Mouse (Mus musculus) hindbrain, embryonic 10.5 days (tissue): ENCODE measurements at regions not wholly inside any gene's neighbourhood (a gene's known extent, or its start where the extent isn't known, plus 50 kb on each side); places are given as distances from the start of the nearest gene placed in this dataset.

Source experiments
- DNase-seq: peaks from one replicate; pipeline ENCODE4 v3.0.0-alpha.2; 2017; ENCODE audit warnings: low spot score
- H3K27ac ChIP-seq: fragments of 300-500 bp; sonication (generic); 2 replicates; pipeline ENCODE4 v1.5.1; 2016; ENCODE audit warnings: mild to moderate bottlenecking, moderate library complexity
- H3K27me3 ChIP-seq: fragments of 300-500 bp; sonication (generic); 2 replicates; pipeline ENCODE4 v1.6.1; 2016; ENCODE audit warnings: mild to moderate bottlenecking; ENCODE audit not compliant: poor library complexity, insufficient read depth, severe bottlenecking
- H3K36me3 ChIP-seq: fragments of 300-500 bp; sonication (generic); 2 replicates; pipeline ENCODE4 v1.6.1; 2016; ENCODE audit warnings: mild to moderate bottlenecking, moderate library complexity
- H3K4me1 ChIP-seq: fragments of 300-500 bp; sonication (generic); replicated peaks from 2 replicates; pipeline ENCODE4 v1.6.1; 2016; ENCODE audit warnings: mild to moderate bottlenecking
- H3K4me3 ChIP-seq: fragments of 300-500 bp; sonication (generic); 2 replicates; pipeline ENCODE4 v1.5.1; 2016; ENCODE audit warnings: mild to moderate bottlenecking, moderate library complexity
- H3K9me3 ChIP-seq: fragments of 300-500 bp; sonication (generic); 2 replicates; pipeline ENCODE4 v1.6.1; 2016; ENCODE audit warnings: mild to moderate bottlenecking, moderate library complexity
- WGBS: fragments of 180-500 bp; shearing (Covaris S2); methylation state at CpG from one replicate; pipeline ENCODE4 v1.1.7; 2016; 5-methylcytosine and 5-hydroxymethylcytosine counted together

- no peaks in the 10 kb centered on the region for H3K9me3 ChIP-seq
- no peaks in the 10 kb centered on the region for H3K4me1 ChIP-seq
- no peaks in the 10 kb centered on the region for H3K27me3 ChIP-seq
- no peak for DNase-seq
- H3K27ac ChIP-seq, result no peak overlapping the region
- no peak overlapping the region for H3K4me3 ChIP-seq
- 85% methylated on average over 2 of the region's 2 CpGs for WGBS
- H3K36me3 ChIP-seq, result no peaks in the 10 kb centered on the region
These were observed 134.6 kb downstream of the Hao1 start for GRCm38 (mm10) chr2:134419581-134419980.

DNA sequence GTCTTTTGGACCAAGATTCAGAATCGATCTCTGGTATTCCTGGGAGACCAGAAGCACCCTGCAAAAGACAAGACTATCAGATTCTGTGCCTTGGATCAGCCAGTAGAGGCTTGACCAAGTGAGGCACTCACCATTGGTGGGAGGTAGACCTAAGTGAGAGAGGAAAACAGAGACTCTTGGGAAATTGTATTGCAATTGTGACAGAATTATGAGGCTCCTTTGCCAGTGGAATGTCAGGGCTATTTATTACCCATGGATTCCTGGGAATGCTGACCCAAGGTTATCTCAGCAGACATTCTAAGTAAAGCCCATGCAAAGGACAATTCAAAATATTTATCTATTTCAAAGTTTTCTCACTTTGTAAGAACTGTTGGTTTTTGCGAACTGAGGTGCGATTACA is 154.6 kb downstream of the Hao1 start:
- Histone ChIP-seq H3K9me3 (no peaks in the 10 kb centered on the region), H3K27me3 (no peaks in the 10 kb centered on the region), H3K4me3 (no peak overlapping the region), H3K4me1 (no peaks in the 10 kb centered on the region), H3K36me3 (no peaks in the 10 kb centered on the region), H3K27ac (no peak overlapping the region)
- DNase-seq, result no peak
- WGBS, result 94% methylated on average over 3 of the region's 3 CpGs

DNA sequence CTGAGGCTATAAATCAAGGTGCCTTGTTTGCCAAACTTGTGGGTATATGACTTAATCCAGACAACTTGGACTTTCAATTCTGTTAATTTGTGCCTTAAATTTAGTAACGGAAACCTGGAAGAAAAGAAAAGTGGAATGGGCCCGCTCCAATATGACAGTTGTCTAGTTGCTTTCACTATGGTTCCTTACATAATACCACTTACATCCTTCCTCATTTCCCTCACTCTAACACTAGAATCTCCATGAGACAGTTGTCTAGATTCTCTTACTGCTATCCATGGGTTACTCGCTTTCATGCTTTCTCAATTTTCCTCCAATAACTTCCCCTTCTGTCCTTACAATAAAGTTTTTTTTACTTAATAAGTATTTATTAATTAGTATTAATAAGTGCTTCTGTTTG is 160.7 kb downstream of the Hao1 start:
- Histone ChIP-seq H3K27me3 (no peaks in the 10 kb centered on the region), H3K36me3 (no peaks in the 10 kb centered on the region), H3K4me3 (no peak overlapping the region), H3K27ac (no peak overlapping the region), H3K9me3 (no peaks in the 10 kb centered on the region), H3K4me1 (no peaks in the 10 kb centered on the region)
- WGBS, result 90% methylated on average over 3 of the region's 3 CpGs
- DNase-seq, result no peak

- Histone ChIP-seq H3K36me3 (no peaks in the 10 kb centered on the region), H3K27me3 (no peaks in the 10 kb centered on the region), H3K4me3 (no peak overlapping the region), H3K9me3 (no peaks in the 10 kb centered on the region), H3K27ac (no peak overlapping the region), H3K4me1 (no peaks in the 10 kb centered on the region)
- 75% methylated on average over 2 of the region's 2 CpGs for WGBS
- no peak for DNase-seq
These were observed 179.1 kb downstream of the Hao1 start for GRCm38 (mm10) chr2:134375116-134375515.

DNA sequence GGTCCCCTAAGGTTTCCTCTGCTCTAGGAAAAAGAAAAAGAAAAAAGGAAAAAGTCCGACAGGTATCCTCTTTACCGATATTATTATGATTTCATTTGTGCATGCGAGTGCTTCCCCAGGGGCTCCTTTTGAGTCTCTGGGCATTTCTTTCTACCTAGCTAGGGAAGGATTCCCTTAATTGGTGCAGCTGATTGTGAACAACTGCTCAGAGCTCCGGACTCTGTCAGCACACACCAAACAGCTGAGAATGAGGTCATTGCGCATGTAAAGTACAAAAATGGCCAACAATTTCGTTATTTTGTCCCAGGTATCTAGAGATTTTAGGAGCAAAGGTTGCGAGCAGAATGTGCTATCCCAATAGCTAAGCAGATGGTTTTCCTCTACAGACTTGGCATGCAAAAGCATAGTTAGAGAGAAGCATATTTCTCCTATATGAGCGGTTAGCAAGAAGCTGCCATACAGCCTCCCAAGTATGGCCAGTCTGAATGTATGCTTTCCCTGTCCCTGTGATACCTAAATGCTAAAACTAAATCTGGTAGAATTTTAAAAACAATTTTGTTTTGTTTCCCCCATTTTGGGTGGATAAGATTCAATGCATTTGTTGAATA is 203.2 kb downstream of the Hao1 start:
- H3K27ac ChIP-seq, result no peak overlapping the region
- no peaks in the 10 kb centered on the region for H3K27me3 ChIP-seq
- H3K9me3 ChIP-seq, result no peaks in the 10 kb centered on the region
- H3K36me3 ChIP-seq, result no peaks in the 10 kb centered on the region
- 87% methylated on average over 8 of the region's 8 CpGs for WGBS
- H3K4me3 ChIP-seq, result no peak overlapping the region
- no peak for DNase-seq
- H3K4me1 ChIP-seq, result no peaks in the 10 kb centered on the region

GRCm38 (mm10) chr2:134350442-134350841 is 203.7 kb downstream of the Hao1 start:
- Histone ChIP-seq H3K27ac (no peak overlapping the region), H3K27me3 (no peaks in the 10 kb centered on the region), H3K4me3 (no peak overlapping the region), H3K36me3 (no peaks in the 10 kb centered on the region), H3K4me1 (no peaks in the 10 kb centered on the region), H3K9me3 (no peaks in the 10 kb centered on the region)
- 74% methylated on average over 2 of the region's 2 CpGs for WGBS
- no peak for DNase-seq

GRCm38 (mm10) chr2:134342515-134343140 is 211.5 kb downstream of the Hao1 start:
- Histone ChIP-seq H3K27me3 (no peaks in the 10 kb centered on the region), H3K4me3 (no peak overlapping the region), H3K9me3 (no peaks in the 10 kb centered on the region), H3K36me3 (no peaks in the 10 kb centered on the region), H3K27ac (no peak overlapping the region), H3K4me1 (no peaks in the 10 kb centered on the region)
- DNase-seq, result no peak
- 73% methylated on average over 6 of the region's 6 CpGs for WGBS

DNA sequence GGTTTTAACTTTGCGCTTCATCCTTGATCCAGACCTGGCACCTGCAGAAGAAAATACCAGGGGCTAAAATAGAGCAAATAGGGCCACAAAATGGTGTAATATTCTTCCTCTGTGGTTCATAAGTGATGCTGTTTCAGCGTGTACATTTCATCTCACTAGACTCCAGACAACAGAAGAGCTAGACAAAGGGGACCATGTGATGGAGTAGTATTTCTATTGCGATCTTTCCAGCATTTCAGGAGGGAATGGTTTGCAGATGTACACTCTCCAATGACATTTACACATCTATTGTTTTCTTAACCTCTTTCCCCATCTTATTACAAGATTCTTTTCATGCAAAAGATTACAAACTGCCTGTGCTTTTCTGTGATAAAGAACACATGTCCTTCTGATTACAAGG is 246.1 kb downstream of the Hao1 start:
- H3K4me3 ChIP-seq, result no peak overlapping the region
- no peaks in the 10 kb centered on the region for H3K4me1 ChIP-seq
- H3K27me3 ChIP-seq, result no peaks in the 10 kb centered on the region
- WGBS, result 83% methylated on average over 3 of the region's 3 CpGs
- no peaks in the 10 kb centered on the region for H3K9me3 ChIP-seq
- no peaks in the 10 kb centered on the region for H3K36me3 ChIP-seq
- H3K27ac ChIP-seq, result no peak overlapping the region
- no peak for DNase-seq

DNA sequence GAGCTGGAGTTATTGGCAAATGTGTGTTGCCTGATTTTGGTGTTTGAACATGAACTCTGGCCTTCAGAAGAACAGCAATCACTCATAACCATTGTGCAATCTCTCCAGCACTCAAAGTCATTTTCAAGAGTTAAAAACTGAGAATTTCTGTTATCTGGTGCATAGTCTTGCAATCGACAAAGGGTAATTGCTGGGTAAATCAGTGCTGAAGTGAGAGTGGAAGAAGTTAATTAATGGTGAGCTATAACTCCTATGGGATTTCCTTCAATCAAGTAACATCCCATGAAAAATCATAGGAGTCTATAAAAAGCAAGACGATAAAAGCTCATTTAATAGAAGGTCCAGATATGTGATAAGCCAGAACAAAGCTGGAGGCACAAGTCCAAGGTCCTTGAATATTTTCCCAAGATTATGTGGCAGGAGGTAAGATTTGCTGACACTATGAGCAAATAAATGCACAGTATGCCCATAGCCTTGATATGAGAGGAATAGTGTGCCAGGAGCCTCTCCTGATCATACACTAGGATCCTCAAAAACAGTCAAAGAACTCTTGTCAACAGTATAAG is 264.0 kb downstream of the Hao1 start:
- Histone ChIP-seq H3K4me3 (no peak overlapping the region), H3K27ac (no peak overlapping the region), H3K36me3 (no peaks in the 10 kb centered on the region), H3K4me1 (no peaks in the 10 kb centered on the region), H3K9me3 (no peaks in the 10 kb centered on the region), H3K27me3 (no peaks in the 10 kb centered on the region)
- WGBS, result 89% methylated on average over 2 of the region's 2 CpGs
- DNase-seq, result no peak

- Histone ChIP-seq H3K27me3 (no peaks in the 10 kb centered on the region), H3K9me3 (no peaks in the 10 kb centered on the region), H3K4me3 (no peak overlapping the region), H3K36me3 (no peaks in the 10 kb centered on the region), H3K27ac (no peak overlapping the region), H3K4me1 (no peaks in the 10 kb centered on the region)
- WGBS, result 66% methylated on average over 3 of the region's 3 CpGs
- DNase-seq, result no peak
These were observed 278.3 kb downstream of the Hao1 start for GRCm38 (mm10) chr2:134275881-134276280.

DNA sequence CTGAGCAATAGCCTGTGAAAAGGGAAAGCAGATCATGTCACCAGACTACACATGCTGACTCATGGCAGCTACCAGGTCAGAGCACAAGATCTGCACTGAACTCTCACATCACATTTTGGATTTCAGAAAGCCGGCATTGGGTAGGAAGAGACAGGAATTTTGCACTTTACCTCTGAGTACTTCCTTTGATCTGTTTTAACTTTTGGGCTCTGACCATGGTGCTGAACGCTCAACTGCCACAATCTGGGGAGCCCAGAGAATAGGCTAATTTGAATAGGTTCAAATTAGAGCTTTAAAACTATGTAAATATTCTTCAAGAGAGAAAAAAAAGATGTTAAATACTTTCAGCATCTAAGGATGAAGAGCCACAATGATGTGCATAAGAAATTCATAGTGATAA is 285.7 kb downstream of the Hao1 start:
- Histone ChIP-seq H3K4me1 (no peaks in the 10 kb centered on the region), H3K27me3 (no peaks in the 10 kb centered on the region), H3K36me3 (no peaks in the 10 kb centered on the region), H3K4me3 (no peak overlapping the region), H3K27ac (no peak overlapping the region), H3K9me3 (no peaks in the 10 kb centered on the region)
- DNase-seq, result peak; percentile 2
- 33% methylated on average over 2 of the region's 2 CpGs for WGBS
